Mouse (Mus musculus): ENCODE measurements around the gene Isoc2b. TPM values are rescaled to one million over a fixed set of nuclear protein-coding genes. Genes with fewer than 3 reads are reported as not detected.
A peak's percentile ranks its signal among the peaks of the same experiment; 100 is the strongest.

Isoc2b gene
- polyA plus RNA-seq, 1 experiment from 2014 or later: 3.7 TPM

DNA sequence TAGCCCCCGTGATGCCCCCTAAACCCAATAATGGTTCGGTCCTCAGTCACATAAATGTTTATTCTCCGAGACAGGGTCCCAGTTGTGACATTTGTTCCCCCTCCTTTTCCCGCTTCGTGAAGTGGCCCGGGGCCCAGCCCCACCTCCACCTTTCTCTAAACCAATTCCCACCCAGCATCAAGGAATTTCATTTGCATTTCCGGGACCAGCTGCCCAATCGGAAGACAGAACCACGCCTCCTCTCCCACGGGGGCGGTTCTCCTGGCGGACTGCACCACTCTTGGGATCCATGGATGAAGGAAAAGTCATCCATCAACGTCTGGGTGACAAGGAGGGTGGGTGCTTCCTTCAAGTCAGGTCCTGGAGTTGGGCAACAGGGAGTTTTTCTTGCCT, 25.1 kb downstream of the Isoc2b start:
- peak; percentile 88 for ATAC-seq (ENCODE audit: low FRiP score)
- 0% methylated on average over 13 of the region's 13 CpGs for WGBS

DNA sequence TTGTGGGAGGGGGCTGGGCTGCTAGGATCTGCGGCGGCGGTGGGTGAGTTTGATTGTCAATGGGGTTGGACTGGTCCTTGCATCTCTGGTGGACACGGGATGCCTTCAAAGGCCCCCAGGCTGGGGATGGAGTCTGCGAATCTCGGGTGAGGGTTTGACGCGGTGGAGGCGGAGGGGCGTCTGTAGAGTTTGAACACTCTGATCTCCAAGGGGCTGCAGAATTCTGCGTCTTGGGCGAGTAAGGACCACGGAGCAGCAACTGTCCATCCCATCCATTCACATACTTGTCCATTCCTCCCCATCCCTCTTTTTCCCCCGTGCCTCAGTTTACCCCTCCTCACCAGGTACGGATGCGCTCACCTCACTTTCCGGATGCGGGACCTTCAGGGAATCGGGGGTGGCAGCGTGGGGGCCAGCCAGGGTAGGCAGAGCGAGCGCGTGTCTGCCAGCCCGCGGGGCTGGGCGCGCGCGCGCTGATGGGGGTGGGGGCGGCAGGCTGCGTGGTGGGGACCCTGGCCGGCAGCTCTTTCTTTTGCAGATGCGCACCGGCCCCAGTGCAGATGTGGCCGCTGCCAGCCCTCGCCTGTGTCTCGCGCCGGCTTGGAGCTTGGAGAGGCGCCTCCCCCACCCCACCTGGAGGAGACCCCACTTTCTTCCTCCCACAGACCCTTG, 25.7 kb downstream of the Isoc2b start, which contains the start of gene Shisa7:
TSS of gene Shisa7 (minus strand) at position 452 of the 672 bp plus-strand sequence.
- peak within 1 kb of the TSS; percentile 49 for H3K4me3 ChIP-seq (replicated peaks)
- peaks cover 37% of the 10 kb centered on the region for H3K4me1 ChIP-seq
- no peaks in the 10 kb centered on the region for H3K9me3 ChIP-seq (replicated peaks)
- 0 out of 2 replicates have a peak, but pooled peaks cover 4% of the 10 kb centered on the region for H3K27me3 ChIP-seq (replicated peaks)
- peak; percentile 75 for ATAC-seq (ENCODE audit: low FRiP score)
- H3K27ac ChIP-seq (replicated peaks): peak within 1 kb of the TSS; percentile 87
- no peaks in the 10 kb centered on the region for H3K36me3 ChIP-seq
- peak within 1 kb of the TSS; percentile 80 for H3K4me2 ChIP-seq
- WGBS: under 1% methylated on average over 39 of the region's 41 CpGs
- H3K9ac ChIP-seq (replicated peaks): peak within 1 kb of the TSS; percentile 73

More for the DNA sequence above, 25.1 kb downstream of the Isoc2b start:
- no peaks in the 10 kb centered on the region for H3K9me3 ChIP-seq (replicated peaks)
- H3K27ac ChIP-seq (replicated peaks): peak overlapping the region; percentile 87
- peaks cover 37% of the 10 kb centered on the region for H3K4me1 ChIP-seq
- no peaks in the 10 kb centered on the region for H3K36me3 ChIP-seq
- peak overlapping the region; percentile 73 for H3K9ac ChIP-seq (replicated peaks)
- H3K27me3 ChIP-seq (replicated peaks): 0 out of 2 replicates have a peak, but pooled peaks cover 4% of the 10 kb centered on the region
- H3K4me2 ChIP-seq: peak overlapping the region; percentile 80
- peak overlapping the region; percentile 49 for H3K4me3 ChIP-seq (replicated peaks)

DNA sequence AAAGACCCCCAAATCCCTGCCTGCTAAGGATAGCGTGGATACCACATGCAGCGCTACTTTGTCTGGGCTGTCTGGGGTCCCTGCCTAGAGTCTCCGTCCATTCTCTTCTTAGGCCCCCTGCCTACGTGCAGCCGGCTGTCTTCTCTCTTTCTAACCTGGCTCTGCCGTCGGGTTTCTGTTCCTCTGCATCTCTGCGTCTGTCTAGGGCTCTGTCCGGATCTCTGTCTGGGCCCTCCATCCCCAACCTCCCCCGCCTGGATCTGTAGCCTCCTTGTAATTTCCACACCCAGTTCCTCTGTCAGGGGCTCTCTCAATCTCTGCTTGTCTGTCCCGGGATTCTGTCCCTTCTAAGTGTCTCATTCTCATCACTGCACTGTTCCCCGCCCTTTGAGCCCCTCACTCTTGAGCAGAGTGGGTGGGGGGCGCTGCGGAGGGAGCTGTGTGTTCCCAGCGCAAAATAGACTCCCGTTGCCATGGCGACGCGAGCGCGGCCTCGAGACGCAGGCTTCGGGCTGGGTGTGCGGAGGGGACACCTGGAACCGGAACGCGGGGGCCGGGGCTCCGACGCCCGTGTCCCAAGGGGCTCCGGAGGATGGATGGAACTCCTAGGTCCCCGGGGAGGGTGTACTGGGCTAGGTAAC, 26.3 kb downstream of the Isoc2b start:
- WGBS: 1% methylated on average over 34 of the region's 34 CpGs
- H3K36me3 ChIP-seq: no peaks in the 10 kb centered on the region
- 0 out of 2 replicates have a peak, but pooled peaks cover 4% of the 10 kb centered on the region for H3K27me3 ChIP-seq (replicated peaks)
- peak overlapping the region; percentile 73 for H3K9ac ChIP-seq (replicated peaks)
- peaks cover 37% of the 10 kb centered on the region for H3K4me1 ChIP-seq
- H3K4me3 ChIP-seq (replicated peaks): peak overlapping the region; percentile 49
- peak overlapping the region; percentile 87 for H3K27ac ChIP-seq (replicated peaks)
- H3K9me3 ChIP-seq (replicated peaks): no peaks in the 10 kb centered on the region
- ATAC-seq (ENCODE audit: low FRiP score): peak; percentile 58
- H3K4me2 ChIP-seq: peak overlapping the region; percentile 80

DNA sequence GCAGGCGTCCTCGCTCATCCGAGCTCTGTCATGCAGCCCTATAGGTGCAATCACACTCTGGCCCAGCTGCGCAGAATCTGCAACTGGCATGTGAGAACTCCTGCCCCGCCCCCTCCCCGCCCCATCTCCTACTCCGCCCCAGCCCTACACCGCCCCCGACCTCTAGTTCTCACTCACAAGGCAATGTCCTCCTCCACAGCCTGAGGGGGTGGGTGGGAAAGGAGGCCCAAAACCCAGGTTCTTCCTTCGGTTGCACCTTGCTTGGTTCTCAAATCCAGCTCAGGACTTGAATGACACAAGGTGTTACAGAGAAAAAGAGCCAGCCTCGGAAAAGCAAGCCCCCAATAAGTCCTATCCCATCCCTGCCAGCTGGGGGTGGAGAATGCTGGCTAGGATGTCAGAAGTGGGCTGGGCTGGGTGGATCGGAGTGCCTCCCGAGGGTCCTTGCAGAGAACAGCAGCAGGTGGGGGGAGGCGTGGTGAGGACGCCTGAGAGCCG, 27.4 kb downstream of the Isoc2b start:
- Histone ChIP-seq H3K4me2 (peak overlapping the region; percentile 80), H3K4me1 (peaks cover 37% of the 10 kb centered on the region), H3K9me3 (replicated peaks) (no peaks in the 10 kb centered on the region), H3K36me3 (no peaks in the 10 kb centered on the region), H3K9ac (replicated peaks) (peak overlapping the region; percentile 73), H3K27ac (replicated peaks) (peak overlapping the region; percentile 87), H3K27me3 (replicated peaks) (0 out of 2 replicates have a peak, but pooled peaks cover 4% of the 10 kb centered on the region), H3K4me3 (replicated peaks) (peak overlapping the region; percentile 49)
- under 1% methylated on average over 16 of the region's 16 CpGs for WGBS
- ATAC-seq (ENCODE audit: low FRiP score): peak; percentile 71

DNA sequence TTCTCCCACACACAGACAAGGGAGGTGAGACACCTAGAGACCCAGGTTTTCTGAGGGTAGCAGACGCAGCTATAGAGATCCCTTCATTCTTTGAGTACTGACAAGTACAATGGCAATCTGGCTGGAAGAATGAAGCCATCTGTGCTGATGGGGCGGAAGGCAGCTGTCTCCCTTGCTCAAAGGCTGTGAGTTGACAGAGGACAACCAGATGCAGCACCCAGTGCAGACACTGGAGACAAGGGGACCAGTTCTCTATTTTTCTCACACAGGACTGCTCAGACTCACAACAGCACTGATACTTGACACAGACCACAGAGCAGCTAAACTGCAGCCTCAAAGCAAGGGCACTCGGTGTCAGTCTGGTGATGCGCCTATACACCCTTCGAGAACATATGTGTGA, 28.0 kb downstream of the Isoc2b start:
- ATAC-seq (ENCODE audit: low FRiP score): 0 out of 2 replicates have a peak, but pooled peaks have one; percentile 2
- peak overlapping the region; percentile 49 for H3K4me3 ChIP-seq (replicated peaks)
- H3K4me1 ChIP-seq: peaks cover 39% of the 10 kb centered on the region

DNA sequence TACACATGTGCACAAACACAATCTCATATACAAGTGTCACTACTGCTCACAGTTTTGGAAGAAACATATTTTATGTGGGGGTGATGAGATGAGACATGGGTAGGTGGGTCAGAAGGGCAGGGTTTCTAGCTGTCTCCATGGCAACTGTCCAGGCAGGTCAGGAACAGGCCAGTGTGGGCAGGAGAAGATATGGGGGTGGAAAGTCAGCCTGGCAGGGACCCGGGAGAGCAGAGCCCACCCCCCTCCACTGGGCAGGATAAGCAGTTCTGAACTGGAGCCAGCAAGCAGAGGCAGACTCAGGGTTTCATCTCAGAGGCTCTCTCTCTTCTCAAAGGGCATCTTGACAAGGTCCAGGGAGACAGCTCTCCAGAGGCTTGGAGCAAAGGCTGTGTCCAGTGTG, 32.4 kb downstream of the Isoc2b start:
- ATAC-seq (ENCODE audit: low FRiP score): no peak
- WGBS: 13% methylated on average over 1 of the region's 1 CpGs
- H3K4me2 ChIP-seq: no peak overlapping the region
- H3K4me3 ChIP-seq (replicated peaks): no peak overlapping the region
- H3K9me3 ChIP-seq (replicated peaks): no peaks in the 10 kb centered on the region
- no peak overlapping the region for H3K27ac ChIP-seq (replicated peaks)
- 0 out of 2 replicates have a peak, but pooled peaks cover 3% of the 10 kb centered on the region for H3K36me3 ChIP-seq
- H3K9ac ChIP-seq (replicated peaks): no peak overlapping the region
- H3K27me3 ChIP-seq (replicated peaks): peaks cover 6% of the 10 kb centered on the region
- peaks cover 31% of the 10 kb centered on the region for H3K4me1 ChIP-seq

More for the DNA sequence above, 28.0 kb downstream of the Isoc2b start:
- 34% methylated on average over 5 of the region's 5 CpGs for WGBS
- Histone ChIP-seq H3K9me3 (replicated peaks) (no peaks in the 10 kb centered on the region), H3K9ac (replicated peaks) (peak overlapping the region; percentile 20), H3K27ac (replicated peaks) (peak overlapping the region; percentile 87), H3K27me3 (replicated peaks) (0 out of 2 replicates have a peak, but pooled peaks cover 2% of the 10 kb centered on the region), H3K4me2 (peak overlapping the region; percentile 80), H3K36me3 (no peaks in the 10 kb centered on the region)

DNA sequence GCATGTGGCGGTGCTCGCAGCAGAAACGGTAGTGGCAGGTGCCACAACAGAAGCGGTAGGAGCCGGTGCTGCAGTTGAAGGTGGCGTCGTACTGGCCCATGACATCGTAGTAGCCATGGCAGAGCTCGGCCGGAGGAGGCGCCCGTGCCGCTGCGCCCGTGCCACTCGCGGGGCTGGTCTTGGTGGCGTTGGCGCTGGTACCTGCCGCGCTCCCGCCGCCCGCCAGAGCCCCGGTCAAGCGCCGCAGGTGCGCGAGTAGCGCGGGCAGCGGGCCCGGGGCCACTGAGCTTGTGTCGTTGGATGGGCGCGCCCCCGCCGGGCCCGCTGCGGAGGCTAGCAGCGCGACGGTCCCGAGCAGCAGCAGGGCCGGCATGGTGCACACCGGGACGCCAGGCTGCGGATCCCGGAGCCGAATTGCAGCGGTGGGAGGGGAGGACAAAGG, 33.7 kb downstream of the Isoc2b start:
- peaks cover 19% of the 10 kb centered on the region for H3K4me1 ChIP-seq
- H3K27ac ChIP-seq (replicated peaks): peak overlapping the region; percentile 87
- WGBS: under 1% methylated on average over 51 of the region's 51 CpGs
- peaks cover 12% of the 10 kb centered on the region for H3K36me3 ChIP-seq
- H3K27me3 ChIP-seq (replicated peaks): peaks cover 14% of the 10 kb centered on the region
- H3K4me2 ChIP-seq: peak overlapping the region; percentile 89
- peak; percentile 93 for ATAC-seq (ENCODE audit: low FRiP score)
- H3K9me3 ChIP-seq (replicated peaks): no peaks in the 10 kb centered on the region
- H3K4me3 ChIP-seq (replicated peaks): peak overlapping the region; percentile 52
- peak overlapping the region; percentile 71 for H3K9ac ChIP-seq (replicated peaks)

DNA sequence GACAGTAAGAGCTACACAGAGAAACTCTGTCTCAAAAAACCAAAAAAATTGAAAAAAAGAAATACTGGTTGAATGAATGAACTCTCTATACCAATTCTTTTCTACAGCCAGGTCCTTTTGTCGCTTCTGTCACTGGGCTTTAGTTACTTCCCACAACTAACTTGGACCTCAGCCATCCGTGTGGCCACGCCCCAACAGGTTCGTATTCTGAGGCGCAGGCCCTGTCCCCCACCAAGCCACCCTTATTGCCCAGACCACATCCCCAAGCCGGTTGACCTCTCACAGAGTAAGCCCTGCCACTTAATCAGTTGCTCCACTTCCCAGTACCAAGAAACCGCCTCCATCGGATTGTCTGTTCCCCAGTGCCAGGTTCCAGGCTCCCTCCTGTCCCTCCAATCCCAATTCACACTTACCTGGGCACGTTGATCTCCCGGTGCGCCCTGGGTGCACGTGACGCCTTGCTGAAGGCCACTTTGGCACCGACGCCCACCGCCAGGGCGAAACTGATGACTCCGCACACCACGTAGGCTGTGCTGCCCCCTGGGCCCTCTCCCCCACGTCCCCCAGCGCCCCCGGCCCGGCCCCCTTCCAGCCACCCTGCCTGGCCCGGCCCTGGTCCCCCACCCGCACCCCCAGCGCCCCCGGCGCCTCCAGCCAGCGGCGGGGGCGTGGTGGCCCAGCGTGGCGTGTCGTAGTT, 34.3 kb downstream of the Isoc2b start:
- peak; percentile 63 for ATAC-seq (ENCODE audit: low FRiP score)
- peaks cover 15% of the 10 kb centered on the region for H3K27me3 ChIP-seq (replicated peaks)
- no peaks in the 10 kb centered on the region for H3K9me3 ChIP-seq (replicated peaks)
- 5% methylated on average over 34 of the region's 34 CpGs for WGBS
- peak overlapping the region; percentile 52 for H3K4me3 ChIP-seq (replicated peaks)
- peak overlapping the region; percentile 87 for H3K27ac ChIP-seq (replicated peaks)
- peak overlapping the region; percentile 71 for H3K9ac ChIP-seq (replicated peaks)
- peak overlapping the region; percentile 89 for H3K4me2 ChIP-seq
- peaks cover 12% of the 10 kb centered on the region for H3K36me3 ChIP-seq
- peaks cover 17% of the 10 kb centered on the region for H3K4me1 ChIP-seq

DNA sequence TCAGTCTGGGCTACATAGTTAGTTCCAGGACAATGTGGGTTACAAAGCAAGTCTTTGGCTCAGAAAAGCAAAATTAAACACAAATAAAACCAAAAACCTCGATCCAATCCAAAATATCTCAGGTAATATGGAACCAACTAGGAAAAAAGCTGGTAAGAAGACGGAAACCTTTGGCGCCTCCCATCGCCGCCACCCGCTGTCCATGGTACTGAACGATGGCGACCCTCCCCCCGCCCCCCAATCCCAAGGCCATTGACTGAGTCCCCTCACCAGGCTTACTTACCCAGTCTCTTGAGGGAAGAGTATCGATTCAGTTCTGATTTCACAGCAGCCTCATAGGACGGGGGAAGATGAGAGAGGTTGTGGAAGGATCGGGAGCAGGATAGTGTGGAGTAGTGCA, 39.6 kb downstream of the Isoc2b start:
- Histone ChIP-seq H3K9ac (replicated peaks) (no peak overlapping the region), H3K36me3 (peaks cover 46% of the 10 kb centered on the region), H3K27ac (replicated peaks) (no peak overlapping the region), H3K4me3 (replicated peaks) (no peak overlapping the region), H3K4me2 (no peak overlapping the region), H3K4me1 (no peaks in the 10 kb centered on the region; the same call in 1 of the 2 replicates), H3K9me3 (replicated peaks) (no peaks in the 10 kb centered on the region), H3K27me3 (replicated peaks) (peaks cover 15% of the 10 kb centered on the region)
- WGBS: 14% methylated on average over 12 of the region's 12 CpGs
- ATAC-seq (ENCODE audit: low FRiP score): no peak

DNA sequence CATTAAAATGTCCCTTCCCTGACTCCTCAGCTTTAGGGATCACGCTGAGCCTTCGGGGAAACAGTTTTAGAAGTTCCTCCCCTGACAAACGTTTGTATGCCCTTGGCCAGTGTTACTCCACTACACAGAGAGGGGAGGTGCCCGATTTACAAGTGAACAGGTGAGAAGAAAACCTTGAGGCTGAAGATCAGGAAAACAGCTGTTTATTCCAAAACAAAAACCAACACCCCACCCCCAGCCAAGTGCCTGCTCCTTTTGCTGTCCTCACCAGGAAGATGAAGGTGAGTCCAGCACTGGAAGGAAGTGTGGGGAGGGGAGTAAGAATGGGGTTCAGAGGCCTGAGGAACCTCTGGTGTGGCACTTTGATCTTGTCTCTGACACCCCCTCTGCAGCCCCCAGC, 44.7 kb downstream of the Isoc2b start:
- no peak for ATAC-seq (ENCODE audit: low FRiP score)
- WGBS: 48% methylated on average over 4 of the region's 4 CpGs
- Histone ChIP-seq H3K36me3 (peaks cover 34% of the 10 kb centered on the region), H3K4me2 (no peak overlapping the region), H3K9ac (replicated peaks) (no peak overlapping the region), H3K4me1 (no peaks in the 10 kb centered on the region), H3K4me3 (replicated peaks) (no peak overlapping the region), H3K27ac (replicated peaks) (no peak overlapping the region), H3K27me3 (replicated peaks) (no peaks in the 10 kb centered on the region; the same call in 1 of the 2 replicates), H3K9me3 (replicated peaks) (no peaks in the 10 kb centered on the region)

Data from neural tube, embryonic 15.5 days (tissue).